ENCODE assay signal across 8 mouse cellular contexts in genomic region chr11:69413221-69414181, GRCm38 (mm10). TPM values are rescaled to one million over a fixed set of nuclear protein-coding genes. Genes with fewer than 3 reads are reported as not detected.
DNase-seq lines count a peak whose midpoint lies in the region; ATAC-seq and TF ChIP-seq lines count a peak whose summit lies in the region.

Kdm6b (minus strand) TSS chr11:69413675.

- no peak for ATAC-seq in forebrain, postnatal 0 days
- no peak for ATAC-seq in hindbrain, embryonic 13.5 days (ENCODE audit: low FRiP score)
- ATAC-seq in midbrain, embryonic 12.5 days (ENCODE audit: low FRiP score, low read depth), result no peak

- H3K4me1 ChIP-seq in forebrain, postnatal 0 days (ENCODE audit: insufficient read depth), result peaks cover 39% of the 10 kb centered on the region
- peaks cover 74% of the 10 kb centered on the region for H3K4me1 ChIP-seq in hindbrain, embryonic 13.5 days (replicated peaks)
- H3K4me1 ChIP-seq in midbrain, embryonic 12.5 days, result peaks cover 65% of the 10 kb centered on the region

- peak; percentile 40 for TF ChIP-seq CTCF in forebrain, postnatal 0 days (IDR thresholded peaks at IDR 0.05; ENCODE audit: low read depth)
- TF ChIP-seq CTCF in left cerebral cortex, adult 2 months (IDR thresholded peaks at IDR 0.05), result no peak

- DNase-seq in left cerebral cortex, adult 18-20 months (ENCODE audit: low spot score in 2 of 2), result peak; percentile 32 to 48
- DNase-seq in left cerebral cortex, adult 11 months (ENCODE audit: low spot score), result no peak
- DNase-seq in brain, adult 2 months (ENCODE audit: low read depth, low spot score), result peak; percentile 93
- DNase-seq in forebrain, postnatal 0 days, result peak; percentile 88
- DNase-seq in left cerebral cortex, adult 2 months (ENCODE audit: extremely low spot score in 1 of 2, low spot score in 2 of 2), result peak in 1 of 2 experiments; percentile 50
- peak; percentile 74 for DNase-seq in thymus, postnatal 4 days

- peak within 1 kb of the TSS; percentile 99 for H3K27ac ChIP-seq in forebrain, postnatal 0 days (ENCODE audit: low read depth, low read length)
- peak within 1 kb of the TSS; percentile 100 for H3K27ac ChIP-seq in hindbrain, embryonic 13.5 days
- peak within 1 kb of the TSS; percentile 50; the same call in 1 of the 2 replicates for H3K27ac ChIP-seq in left cerebral cortex, adult 2 months
- H3K27ac ChIP-seq in midbrain, embryonic 12.5 days (replicated peaks), result peak within 1 kb of the TSS; percentile 98

- intact Hi-C loops in left cerebral cortex, adult 2 months (cut with DNase I), result loop anchor here (5.0 to 10.0 kb wide), 2 partner anchors 251 to 316 kb away; partner anchors contain the start of genes Cd68, Mpdu1 and Per1

- H3K9ac ChIP-seq in forebrain, postnatal 0 days, result peak within 1 kb of the TSS; percentile 85
- peak within 1 kb of the TSS; percentile 99 for H3K9ac ChIP-seq in hindbrain, embryonic 13.5 days
- peak within 1 kb of the TSS; percentile 96 for H3K9ac ChIP-seq in midbrain, embryonic 12.5 days (replicated peaks)

- peak within 1 kb of the TSS; percentile 98 for H3K4me2 ChIP-seq in forebrain, postnatal 0 days (ENCODE audit: low read depth)
- H3K4me2 ChIP-seq in hindbrain, embryonic 13.5 days, result peak within 1 kb of the TSS; percentile 99
- H3K4me2 ChIP-seq in midbrain, embryonic 12.5 days (replicated peaks), result peak within 1 kb of the TSS; percentile 98

- H3K4me3 ChIP-seq in forebrain, postnatal 0 days (ENCODE audit: low read depth, low read length), result peak within 1 kb of the TSS; percentile 71
- peak within 1 kb of the TSS; percentile 83 for H3K4me3 ChIP-seq in hindbrain, embryonic 13.5 days
- H3K4me3 ChIP-seq in left cerebral cortex, adult 2 months, result no peak within 1 kb of the TSS; the same call in none of the 2 replicates
- H3K4me3 ChIP-seq in midbrain, embryonic 12.5 days, result peak within 1 kb of the TSS; percentile 64

- peaks cover 11% of the 10 kb centered on the region for H3K36me3 ChIP-seq in forebrain, postnatal 0 days (ENCODE audit: insufficient read depth)
- peaks cover 13% of the 10 kb centered on the region for H3K36me3 ChIP-seq in hindbrain, embryonic 13.5 days
- H3K36me3 ChIP-seq in midbrain, embryonic 12.5 days, result peaks cover 10% of the 10 kb centered on the region

- no peaks in the 10 kb centered on the region for H3K27me3 ChIP-seq in forebrain, postnatal 0 days (ENCODE audit: insufficient read depth, low read length)
- no peaks in the 10 kb centered on the region for H3K27me3 ChIP-seq in hindbrain, embryonic 13.5 days
- H3K27me3 ChIP-seq in midbrain, embryonic 12.5 days, result no peaks in the 10 kb centered on the region

- H3K9me3 ChIP-seq in forebrain, postnatal 0 days (ENCODE audit: low read length), result no peaks in the 10 kb centered on the region
- H3K9me3 ChIP-seq in hindbrain, embryonic 13.5 days, result no peaks in the 10 kb centered on the region
- no peaks in the 10 kb centered on the region for H3K9me3 ChIP-seq in midbrain, embryonic 12.5 days

- WGBS in forebrain, postnatal 0 days, result 23% methylated on average over 12 of the region's 12 CpGs
- WGBS in hindbrain, embryonic 13.5 days, result 36% methylated on average over 12 of the region's 12 CpGs
- WGBS in midbrain, embryonic 12.5 days, result 43% methylated on average over 12 of the region's 12 CpGs

RNA-seq across cellular contexts. Expression of gene Kdm6b, which starts in this region (rescaled TPM):
- total RNA-seq in left cerebral cortex, adult 18-20 months (2021), result 10 to 100 TPM; 28.2 to 32.2 TPM
- total RNA-seq in forebrain, postnatal 0 days (2014; rRNA removed), result 10.2 and 15.0 TPM in 2 replicates
- polyA plus RNA-seq in forebrain, postnatal 0 days (2015; fragmentation: Nextera tagmentation; extraction: Ambion mirVana), result 18.1 and 30.2 TPM in 2 replicates
- polyA plus RNA-seq in hindbrain, embryonic 13.5 days (2015; fragmentation: Nextera tagmentation; extraction: Ambion mirVana), result 50.6 and 51.3 TPM in 2 replicates
- total RNA-seq in left cerebral cortex, adult 2 months (2021), result 10 to 100 TPM; 31.1 to 45.3 TPM
- polyA plus RNA-seq in midbrain, embryonic 12.5 days (2016; fragmentation: Nextera tagmentation; extraction: Ambion mirVana), result 48.7 and 50.7 TPM in 2 replicates

Comparison
In these comparisons a context has a peak if more than half of its experiments do, and no peak if none do; other contexts are left out.
1. H3K27ac ChIP-seq: peak in every context shown above with its lines; median percentile 100 in hindbrain, embryonic 13.5 days; 99 in forebrain, postnatal 0 days; 98 in midbrain, embryonic 12.5 days; 50 in left cerebral cortex, adult 2 months.